Mouse (Mus musculus): ENCODE data around the gene Lrrfip1.

Lrrfip1 gene

DNA sequence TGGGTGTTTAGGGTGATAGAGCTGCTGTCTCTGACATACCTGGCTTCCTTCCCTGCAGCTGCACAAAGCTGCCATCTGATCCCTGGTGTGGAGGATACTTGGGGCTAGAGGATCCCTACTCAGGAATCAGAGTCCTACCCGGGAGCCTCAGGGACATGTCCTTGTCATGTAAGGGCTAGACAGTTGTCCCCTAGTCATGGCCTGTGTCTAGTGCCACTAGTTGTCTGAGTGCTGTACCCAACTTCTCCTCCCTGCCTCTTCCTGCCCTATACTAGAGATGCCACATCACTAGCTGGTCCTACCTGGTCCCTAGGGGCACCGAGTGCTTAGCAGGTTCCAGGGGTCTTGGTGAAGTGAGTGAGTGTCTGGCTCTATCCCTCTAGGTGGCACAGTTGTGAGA, 138.5 kb downstream of the Lrrfip1 start:
- no peak for DNase-seq (ENCODE audit: low spot score)

DNA sequence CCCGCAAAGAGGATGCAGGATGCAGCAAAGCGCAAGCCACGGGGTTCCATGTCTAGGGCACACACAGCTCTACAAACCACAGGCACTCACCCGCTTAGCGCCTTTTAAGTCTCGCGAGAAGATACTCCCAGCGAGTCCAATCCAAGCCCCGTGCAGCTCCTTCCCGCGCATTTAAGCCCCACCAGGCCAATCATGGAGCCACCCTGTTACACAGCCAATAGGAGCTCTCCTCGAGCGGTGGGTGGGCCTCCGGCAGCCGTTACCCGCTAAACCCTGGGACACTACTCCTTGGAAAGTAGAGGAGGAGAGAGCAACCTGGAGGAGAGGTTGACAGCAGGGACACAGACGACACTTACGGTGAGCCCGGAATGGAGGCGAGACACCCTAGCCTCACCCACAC, 146.3 kb downstream of the Lrrfip1 start, which contains the start of gene Rbm44:
Gene Rbm44, plus strand, starts transcription at position 277 of the 400 bp plus-strand sequence.
- no peak for DNase-seq (ENCODE audit: low spot score)

DNA sequence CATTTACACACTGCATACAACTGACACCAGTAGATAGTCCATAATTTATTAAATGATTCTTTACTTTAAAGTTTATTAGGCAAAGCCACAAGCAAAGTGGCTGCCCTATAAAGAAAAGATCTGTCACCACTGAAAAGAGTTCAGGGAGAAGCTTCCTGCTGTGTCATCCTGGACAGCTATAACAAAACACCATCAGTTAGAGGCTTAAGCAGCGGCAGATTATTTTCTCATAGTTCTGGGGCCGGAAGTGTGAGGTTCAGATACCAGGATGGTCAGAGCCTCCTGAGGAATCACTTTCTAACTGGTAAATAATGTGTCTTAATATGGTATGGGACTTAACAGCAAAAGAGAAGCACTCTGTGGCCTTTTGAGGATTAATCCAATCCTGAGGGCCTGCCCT, 153.0 kb downstream of the Lrrfip1 start:
- no peak for DNase-seq (ENCODE audit: low spot score)

DNA sequence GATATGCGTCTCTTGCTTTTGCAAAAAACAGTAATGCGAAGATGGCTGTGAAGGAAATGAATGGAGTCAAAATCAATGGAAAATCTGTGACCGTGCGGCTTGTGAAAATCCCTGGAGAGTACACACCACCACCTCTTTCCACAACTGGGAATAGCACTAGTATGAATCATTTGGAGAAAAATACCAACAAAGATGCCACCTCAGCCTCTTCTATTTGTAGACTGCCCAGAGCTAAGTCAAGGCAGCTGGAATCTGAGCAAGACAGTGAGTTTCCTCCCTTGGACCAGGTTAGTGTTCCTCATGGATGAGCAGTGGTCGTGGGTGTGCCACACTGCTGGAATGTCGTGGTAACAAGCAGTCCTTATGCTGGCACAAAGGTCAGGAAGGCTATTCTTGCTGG, 168.3 kb downstream of the Lrrfip1 start:
- no peak for DNase-seq (ENCODE audit: low spot score)

DNA sequence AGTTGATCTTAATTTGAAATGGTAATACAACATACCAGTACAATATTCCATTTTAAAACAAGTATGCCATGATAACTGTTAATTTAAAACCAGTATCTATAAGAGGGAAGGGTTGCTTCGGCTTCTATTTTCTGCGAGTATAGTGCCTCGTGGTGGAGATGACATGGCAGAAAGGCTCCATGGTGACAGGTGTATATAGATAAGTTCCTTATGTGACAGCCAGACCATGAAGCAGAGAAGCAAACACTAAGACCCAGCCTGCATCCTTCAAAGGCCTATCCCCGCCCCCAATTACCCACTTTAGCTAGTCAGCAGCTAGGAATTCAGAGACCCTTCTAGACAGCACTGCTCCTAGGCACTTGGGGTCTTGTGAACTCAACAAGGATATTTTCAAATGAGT, 170.6 kb downstream of the Lrrfip1 start:
- DNase-seq (ENCODE audit: low spot score): no peak

DNA sequence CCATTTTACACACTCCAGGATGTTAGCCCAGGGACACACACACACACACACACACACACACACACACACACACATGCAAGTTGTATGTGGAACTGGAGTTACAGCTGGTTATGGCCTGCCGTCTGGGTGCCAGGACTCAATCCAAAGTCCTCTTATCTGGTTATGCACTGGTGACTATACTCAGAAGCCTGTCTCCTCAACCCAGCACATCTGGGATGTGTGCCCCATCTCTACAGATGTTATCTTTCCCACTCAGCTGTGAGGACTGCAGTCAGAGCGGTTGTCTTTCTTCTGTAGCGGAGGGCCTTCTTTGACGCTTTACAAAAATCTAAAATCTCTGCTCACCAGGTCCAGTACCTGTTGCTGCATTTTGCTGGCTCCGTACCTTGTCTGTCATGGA, 176.3 kb downstream of the Lrrfip1 start:
- no peak for DNase-seq (ENCODE audit: low spot score)

DNA sequence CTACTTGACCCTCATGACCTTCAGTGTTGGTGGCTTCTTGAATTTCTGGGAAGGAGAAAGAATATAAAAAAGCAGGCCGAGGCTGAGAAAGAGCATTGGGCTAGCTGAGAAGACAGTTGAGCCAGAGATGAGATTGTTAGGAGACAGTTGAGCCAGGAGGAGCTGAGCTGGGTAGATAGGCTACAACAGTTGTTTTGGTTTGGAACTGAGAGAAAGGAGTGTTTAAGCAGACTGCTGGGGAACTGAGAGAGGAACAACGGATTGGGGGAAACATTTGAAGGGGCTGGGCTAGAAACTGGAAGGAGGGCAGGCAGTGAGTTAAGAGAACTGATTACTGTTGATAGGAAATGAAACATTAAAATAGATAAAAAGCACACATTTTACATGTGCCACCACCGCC, 177.5 kb downstream of the Lrrfip1 start:
- DNase-seq (ENCODE audit: low spot score): no peak

DNA sequence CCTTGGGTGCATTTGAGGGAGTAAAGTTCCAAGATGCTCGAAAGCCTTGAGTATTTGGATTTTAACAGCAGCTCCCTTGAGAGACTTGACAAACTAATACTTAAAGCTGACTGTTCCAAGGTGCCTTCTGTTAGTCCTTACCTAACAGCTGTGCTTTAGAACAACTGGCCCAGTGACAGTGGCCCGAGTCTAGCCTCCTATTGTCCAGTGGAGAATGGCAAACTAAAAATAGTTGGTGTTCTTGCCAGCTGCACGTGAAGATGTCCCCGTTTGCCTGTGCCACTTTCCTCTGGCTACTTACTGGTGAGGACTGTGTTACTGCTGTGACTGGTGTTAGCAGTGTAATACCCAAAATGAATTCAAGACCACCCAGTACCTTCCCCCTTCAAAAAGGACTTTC, 178.3 kb downstream of the Lrrfip1 start:
- no peak for DNase-seq (ENCODE audit: low spot score)
